Mouse (Mus musculus): ENCODE data around the gene Zfp820.

GRCm38 (mm10) chr17:21770336-21770735 is 75.2 kb downstream of the Zfp820 start:
- TF ChIP-seq POLR2A (IDR thresholded peaks at IDR 0.05; ENCODE audit: insufficient read depth, low read depth, low read length) (no peak), CTCF (IDR thresholded peaks at IDR 0.05) (no peak), EP300 (IDR thresholded peaks at IDR 0.05; ENCODE audit: insufficient read depth, low read depth, low read length) (no peak)
